Mouse (Mus musculus) thymus, postnatal 25 days (tissue): ENCODE data around the gene Glmp.
"Not testable (repeated sequence)": the region's sequence is repeated elsewhere in the genome, so short reads cannot be mapped to it uniquely, and the experiment has no call there.

Experiments used
- DNase-seq: peaks from one replicate; pipeline ENCODE4 v3.0.0; 2022

The Glmp gene

DNA sequence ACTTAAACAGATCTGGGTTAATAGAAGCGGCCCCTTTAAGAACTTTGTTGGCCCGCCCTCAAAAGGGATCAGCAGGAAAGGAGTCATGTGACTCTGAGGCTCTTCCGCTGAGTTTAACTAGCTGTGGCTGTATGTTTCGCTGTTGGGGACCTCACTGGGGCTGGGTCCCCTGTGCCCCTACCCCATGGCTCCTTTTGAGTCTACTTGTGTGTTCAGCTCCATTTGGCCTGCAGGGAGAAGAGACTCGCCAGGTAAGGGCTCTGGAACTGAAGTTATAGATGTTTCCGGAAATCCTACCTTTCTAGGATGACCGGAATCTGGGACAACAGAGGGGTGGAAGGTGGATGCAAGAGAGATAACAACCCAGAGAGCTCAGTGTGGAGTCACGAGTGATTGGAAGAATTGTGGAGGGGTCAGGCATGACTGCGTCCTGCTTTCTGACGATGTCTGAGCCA, at the start of gene Glmp:
Gene Glmp, plus strand, starts transcription at position 73 of the 455 bp plus-strand sequence.
- DNase-seq: peak; percentile 54

DNA sequence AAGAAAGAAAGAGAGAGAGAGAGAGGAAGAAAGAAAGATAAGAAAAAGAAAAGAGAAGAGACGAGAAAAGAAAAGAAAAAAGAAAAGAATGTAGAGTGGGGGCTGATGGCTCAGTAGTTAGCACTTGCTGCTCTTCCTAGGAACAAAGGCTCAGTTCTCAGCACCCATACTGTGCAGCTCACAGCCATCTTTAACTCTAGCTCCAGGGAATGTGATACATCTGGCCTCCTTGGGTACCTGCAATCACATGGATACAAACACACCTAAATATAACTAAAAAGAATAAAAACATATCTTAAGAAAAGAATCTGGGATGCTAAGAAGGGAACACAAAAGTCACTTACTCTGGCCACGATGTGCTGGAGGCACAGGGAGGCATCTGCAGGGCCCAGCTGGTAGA, 48.7 kb upstream of the Glmp start:
- no peak for DNase-seq

DNA sequence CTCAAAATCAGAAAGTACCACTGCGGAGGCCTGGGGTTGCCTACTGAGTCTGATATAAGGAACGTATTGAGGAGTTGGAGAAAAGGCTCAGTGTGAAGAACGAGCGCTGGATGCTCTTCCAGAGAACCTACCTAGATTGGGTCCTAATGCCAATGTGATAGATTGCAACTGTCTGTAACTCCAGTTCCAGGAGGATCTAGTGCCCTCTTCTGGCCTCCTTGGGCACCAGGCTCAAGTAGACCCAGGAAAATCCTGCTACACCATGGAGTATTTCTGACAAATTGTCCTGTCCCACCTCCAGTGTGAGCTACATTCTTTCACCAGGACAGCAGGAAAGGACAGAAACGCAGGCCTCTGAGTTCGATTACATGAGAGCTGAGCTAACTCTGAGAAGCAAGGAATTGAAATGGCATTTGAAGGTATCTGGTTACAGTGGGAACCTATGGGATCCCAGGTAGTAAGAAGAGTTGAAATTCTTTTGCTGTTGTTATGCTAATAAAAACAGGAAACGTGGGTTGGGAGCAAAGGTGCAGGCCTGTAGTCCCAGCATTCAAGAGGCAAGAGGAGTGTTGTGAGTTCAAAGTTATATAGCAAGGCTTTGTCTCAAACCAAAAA, 48.2 kb upstream of the Glmp start:
- no peak for DNase-seq

DNA sequence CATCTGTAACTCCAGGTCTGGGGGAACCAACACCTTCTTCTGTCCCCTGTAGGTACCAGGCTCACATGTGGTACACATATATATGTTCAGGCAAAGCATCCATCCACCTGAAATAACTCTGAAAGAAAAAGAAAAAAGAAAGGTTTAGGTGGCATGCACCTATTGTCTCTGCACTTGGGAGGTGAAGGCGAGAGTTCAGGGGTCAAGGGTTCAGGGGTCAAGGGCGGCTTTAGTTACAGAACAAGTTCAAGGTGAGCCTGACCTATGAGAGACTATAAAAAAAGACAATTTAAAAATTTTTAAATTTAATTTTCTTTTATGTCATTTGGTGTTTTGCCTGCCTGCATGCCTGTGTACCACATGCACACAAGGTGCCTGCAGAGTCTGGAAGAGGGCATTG, 44.8 kb upstream of the Glmp start:
- DNase-seq: no peak

DNA sequence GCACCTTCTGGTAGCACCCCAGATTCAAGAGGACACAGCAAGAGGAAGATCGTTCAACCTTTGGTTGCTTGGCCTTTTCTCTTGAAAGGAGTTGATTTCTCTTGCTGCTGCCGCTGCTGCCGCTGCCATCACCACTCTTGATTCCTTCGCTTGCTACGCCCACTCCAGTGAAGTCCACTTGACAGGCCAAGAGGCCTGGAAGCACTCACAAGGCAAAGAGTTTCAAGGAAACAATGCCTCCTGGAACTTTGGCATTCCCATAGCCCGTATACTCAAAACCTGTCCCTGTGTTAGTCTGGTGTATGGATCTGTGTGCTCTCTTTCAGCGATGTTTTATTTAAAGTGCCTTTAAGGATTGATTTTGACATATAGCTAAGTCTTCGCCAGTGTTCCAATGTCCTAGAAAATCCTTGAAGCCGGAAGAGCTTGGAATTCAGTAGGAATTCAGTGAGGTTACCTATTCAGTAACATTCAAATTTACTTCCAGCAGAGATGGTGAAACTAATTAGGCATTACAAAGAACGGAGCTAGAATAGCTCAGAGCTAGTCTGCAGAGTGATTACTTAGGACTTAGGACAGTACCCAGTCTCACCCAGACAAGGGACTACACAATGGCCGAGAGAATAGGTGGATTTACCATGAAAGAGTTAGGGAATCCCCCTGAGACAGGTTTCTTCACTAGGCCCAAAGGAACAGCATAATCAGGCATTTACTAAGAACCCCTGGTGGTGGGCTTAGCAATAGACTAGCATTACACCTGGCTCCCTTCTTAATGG, 43.5 kb upstream of the Glmp start:
- not testable (repeated sequence) for DNase-seq

DNA sequence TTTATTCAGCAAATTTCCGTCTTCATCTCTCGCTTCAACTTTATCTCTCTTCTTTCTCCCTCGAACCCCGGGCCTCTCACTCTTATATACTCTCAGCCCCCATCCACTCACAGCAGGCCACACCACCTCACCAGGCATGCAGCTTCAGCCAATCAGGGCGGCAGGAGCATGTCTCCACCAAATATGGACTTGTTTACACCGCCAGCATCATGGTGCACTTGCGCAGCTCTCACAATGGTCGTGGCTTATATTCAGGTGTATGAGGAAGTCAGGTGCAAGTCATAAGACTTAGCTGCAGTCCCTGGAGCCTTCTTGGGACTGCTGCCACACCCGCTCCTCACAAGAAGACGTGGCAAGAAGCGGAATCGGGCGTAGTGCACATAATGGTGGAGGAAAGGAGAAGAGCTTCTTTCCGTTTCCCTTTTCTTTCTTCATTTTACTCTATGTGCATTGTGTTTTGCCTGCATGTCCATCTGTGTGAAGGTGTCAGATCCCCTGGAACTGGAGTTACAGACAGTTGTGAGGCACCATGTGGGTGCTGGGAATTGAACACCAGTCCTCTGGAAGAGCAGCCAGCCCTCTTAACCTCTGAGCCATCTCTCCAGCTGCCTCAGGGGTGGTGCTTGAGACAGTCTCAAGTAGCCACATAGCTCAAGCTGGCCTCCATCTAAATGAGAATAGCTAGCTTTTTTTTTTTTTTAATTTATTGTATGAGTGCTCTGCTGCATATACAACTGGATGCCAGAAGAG, 39.8 kb upstream of the Glmp start:
- not testable (repeated sequence) for DNase-seq

DNA sequence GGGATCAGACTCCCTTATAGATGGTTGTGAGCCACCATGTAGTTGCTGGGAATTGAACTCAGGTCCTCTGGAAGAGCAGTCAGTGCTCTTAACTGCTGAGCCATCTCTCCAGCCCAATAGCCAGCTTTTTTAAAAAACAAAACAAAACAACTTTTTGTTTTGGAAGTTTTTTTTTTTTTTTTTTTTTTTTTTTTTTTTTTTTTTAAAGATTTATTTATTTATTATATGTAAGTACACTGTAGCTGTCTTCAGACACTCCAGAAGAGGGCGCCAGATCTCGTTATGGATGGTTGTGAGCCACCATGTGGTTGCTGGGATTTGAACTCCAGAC, 39.3 kb upstream of the Glmp start:
- DNase-seq: not testable (repeated sequence)

DNA sequence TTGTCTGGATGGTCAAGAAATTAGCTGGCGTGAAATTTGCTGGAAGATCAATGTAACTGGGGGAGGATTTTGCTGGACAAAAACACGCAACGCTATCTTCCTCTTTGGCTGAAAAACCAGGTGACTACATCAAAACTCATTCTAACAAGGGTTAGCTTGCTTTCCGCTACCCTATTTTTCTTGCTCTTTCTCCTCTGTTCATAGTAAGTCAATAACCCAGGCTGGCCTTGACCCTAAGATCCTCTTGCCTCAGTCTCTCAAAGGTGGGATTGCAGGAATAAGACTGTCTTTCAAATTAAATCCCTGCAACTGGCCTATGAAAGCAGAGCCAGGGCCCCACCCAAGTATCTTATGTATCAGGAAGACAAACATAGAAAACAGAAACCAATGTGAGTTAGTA, 37.7 kb upstream of the Glmp start, which contains the start of gene Gm38392:
Gene Gm38392, minus strand, starts transcription at position 101 of the 400 bp plus-strand sequence.
- no peak for DNase-seq

DNA sequence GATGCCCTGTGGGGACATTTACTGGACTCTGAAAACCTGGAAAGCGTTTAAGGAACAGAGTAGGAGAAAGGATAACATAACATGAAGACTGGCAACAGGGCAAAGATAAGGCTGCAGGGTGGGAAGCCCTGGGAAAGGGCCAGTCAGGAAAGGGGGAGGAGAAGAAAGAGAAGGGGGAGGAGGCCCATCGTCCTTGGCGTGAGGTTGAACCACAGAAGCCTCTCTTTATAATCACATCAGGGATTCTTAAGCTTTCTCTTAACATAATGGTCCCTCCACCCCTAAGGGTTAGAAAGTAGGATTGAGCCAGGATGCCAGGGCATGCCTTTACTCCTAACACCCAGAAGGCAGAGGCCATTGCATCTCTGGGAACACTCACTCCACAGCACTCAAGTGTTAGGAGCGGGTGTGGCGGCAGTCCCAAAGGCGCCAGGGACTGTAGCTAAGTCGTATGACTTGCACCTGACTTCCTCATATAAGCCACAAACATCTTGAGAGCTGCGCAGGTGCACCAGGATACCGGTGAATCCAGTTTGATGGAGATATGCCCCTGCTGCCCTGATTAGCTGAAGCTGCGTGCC, 36.6 kb upstream of the Glmp start:
- not testable (repeated sequence) for DNase-seq

DNA sequence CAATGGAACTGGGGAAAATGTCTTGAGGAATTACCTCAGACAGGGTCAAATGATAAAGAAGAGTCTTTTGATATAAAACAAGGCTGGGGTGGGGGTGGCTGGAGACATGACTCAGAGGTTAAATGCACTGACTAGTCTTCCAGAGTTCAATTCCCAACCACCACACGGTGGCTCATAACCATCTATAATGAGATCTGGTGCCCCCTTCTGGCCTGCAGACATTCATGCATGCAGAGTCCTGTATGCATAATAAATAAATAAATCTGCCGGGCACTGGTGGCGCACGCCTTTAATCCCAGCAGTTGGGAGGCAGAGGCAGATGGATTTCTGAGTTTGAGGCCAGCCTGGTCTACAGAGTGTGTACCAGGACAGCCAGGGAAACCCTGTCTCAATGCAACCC, 32.9 kb upstream of the Glmp start:
- DNase-seq: peak; percentile 36

DNA sequence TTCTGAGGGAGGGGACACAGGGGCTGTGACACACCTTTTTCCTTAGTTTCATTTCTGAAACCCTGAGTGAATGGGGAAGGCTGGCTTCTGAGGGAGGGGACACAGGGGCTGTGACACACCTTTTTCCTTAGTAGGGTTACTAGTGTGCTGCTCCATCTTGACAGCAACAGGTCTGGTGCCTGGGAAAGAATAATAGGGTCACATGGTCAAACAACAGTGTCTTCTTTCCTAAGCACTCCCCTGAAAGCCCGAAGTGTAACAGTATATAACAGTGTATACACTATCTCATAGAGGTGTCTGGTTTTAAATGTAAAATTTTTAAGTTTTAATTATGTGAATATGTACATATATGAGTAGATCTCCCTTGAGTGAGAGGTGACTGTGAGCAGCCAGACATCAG, 29.6 kb upstream of the Glmp start:
- DNase-seq: not testable (repeated sequence)

DNA sequence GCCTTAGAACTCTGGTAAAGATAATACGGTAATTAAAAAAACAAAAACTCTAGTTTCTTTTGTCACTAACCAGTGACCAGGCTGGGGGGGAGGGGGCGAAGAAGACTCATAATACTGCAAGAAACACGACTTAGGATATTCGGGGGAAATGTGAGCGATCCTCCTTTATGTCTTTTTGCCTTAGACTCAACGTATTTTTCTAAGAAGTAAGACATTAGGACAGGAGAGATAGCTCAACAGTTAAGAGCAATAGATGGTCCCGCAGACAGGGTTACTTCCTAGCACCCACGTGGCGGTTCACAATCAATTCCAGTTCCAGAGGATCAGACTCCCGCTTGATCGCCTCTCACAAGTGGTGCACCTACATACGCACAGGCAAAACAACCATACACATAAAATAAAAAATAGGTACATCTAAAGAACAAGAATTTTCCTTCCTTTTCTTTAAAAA, 28.7 kb upstream of the Glmp start:
- DNase-seq: no peak

DNA sequence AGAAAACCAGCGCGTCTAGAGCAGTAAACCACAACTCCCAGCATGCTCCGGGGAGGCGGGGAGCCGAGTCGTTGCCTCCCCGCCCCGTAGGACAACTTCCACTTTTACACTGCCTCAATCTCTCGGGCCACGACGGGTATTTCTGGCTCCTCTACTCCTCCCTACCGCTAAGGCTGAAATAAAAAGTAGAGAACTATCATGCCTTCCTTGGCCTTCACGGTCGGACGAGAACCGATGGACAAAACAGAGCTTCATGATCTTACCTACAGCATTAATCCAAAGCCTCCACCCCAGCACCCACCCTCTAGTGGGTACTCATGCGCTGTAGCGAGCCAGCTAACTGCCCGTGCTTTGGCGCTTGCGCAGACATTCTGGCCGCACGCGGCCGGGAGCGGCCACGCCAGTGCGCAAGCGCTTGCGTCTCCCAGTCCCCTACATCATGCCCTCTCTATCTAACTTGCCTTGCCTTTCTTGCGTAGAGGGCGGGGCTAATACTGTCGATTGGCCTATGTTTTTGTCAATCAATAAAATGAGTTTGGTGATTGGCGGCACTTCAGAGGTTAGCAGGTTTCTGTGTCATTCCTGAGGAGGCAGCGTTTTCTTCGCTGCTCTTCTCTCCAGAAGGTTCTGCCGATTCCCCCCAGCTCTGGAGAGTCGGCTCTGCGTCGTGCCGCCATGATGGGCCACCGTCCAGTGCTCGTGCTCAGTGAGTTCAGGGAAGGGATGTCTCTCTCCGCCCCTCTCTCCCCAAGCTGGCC, 28.1 kb upstream of the Glmp start, which contains the start of the genes Tsacc and Cct3:
Gene Tsacc, minus strand, starts transcription at position 439 of the 758 bp plus-strand sequence.
Gene Cct3, plus strand, starts transcription at position 556 of the 758 bp plus-strand sequence.
- DNase-seq: peak; percentile 93

DNA sequence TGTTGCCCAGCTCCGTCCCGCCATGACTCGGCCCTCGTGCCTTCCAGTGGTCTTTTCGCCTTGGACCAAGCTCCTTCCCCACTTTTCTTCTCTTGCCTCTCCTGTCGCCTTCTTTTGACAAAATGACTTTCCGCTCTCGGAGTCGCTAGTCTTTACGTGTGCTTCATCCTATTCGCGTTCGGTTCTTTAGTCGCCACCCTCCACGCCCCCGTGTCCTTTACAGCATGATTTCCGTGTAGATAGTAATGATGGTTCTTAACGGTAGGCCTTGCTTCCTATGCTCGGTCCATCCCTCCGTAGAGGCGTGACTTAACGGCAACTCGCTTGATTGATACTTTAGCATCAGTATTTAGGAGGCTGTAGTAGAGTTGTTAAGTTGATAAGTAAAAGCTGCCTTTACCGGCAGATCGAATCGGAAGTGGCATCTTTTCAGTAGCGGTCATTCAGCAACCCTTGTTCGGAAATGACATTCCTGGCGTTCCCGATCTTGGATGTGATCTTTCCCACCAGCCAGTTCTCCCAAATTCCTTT, 27.4 kb upstream of the Glmp start:
- no peak for DNase-seq

DNA sequence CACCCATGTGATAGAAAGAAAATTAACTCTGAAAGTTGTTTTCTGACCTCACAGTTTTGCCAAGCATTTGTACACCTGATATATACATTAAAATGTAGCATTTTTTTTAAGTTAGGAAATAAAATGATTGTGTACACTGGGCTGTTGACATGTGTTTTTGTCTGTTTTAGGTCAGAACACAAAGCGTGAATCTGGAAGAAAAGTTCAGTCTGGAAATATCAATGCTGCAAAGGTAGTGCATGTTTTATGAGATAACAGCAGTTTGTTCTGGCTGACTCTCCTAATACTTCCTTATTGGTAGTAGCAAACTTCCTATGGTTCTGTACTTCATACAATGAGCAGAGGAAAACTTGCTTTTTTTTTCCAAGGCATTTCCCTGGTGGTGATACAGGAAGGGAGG, 25.7 kb upstream of the Glmp start:
- DNase-seq: no peak

DNA sequence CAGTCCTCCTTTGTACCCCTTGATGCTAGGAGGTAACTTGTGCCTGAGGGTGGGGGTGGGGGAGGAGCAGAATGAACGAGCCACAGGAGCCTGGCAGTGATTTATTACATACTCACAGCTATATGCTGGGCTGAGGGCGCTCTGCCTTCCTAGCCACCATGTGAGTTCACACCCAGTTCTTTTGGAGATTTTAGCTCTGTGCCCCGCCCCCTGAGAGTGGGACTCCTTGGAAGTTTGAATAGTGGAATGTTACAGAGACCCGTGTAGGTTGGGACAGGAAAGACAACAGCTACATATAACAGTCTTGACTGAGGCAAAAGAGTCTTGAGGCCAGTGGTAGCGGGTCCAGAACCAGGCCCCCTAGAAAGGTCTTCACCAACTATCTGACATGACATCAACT, 4.1 kb downstream of the Glmp start:
- DNase-seq: no peak

DNA sequence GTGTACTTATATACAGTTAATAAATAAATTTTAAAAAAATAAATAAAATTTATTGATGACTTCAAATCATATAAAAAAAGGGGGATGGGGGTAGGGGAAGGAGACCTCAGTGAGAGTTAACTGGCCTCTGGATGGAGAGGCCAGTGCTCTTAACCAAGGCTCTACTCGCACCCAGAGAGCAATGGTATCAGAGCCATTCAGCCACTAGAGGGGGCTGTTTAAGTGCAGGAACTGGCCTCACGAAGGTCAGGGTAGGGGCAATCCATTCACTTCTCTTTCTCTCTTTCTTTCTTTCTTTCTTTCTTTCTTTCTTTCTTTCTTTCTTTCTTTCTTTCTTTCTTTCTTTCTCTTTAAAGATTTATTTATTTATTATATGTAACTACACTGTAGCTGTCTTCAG, 6.5 kb downstream of the Glmp start:
- DNase-seq: peak; percentile 60

DNA sequence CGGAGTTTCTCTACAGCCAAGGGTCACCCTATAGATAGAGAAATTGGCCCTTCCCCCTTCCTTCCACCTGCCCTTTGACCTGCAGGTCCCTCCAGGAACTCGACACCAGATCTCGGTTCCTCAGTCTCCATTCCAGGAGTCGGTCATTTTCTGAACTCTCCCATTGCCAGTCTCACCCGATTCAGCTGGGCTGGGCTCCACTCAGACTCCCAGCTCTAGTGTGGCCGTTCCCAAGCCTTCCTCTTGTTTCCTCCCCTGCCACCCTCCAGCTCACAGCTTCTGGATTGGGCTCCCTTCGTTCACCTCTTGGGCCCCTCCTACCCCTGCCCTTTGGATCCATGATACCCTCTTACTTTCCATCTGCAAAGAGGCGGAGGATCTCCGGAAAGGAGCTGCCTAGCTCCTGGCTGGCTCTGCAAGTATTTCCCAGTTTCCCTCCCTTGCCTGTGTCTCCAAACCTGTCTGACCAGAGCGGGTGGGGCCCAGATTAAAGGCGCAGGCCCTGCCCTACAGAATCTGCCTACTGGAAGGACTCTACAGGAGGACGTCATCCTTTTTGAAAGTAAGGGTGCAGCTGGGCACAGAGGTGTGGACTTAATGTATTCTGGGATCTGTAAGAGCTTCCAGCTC, 9.3 kb downstream of the Glmp start:
- no peak for DNase-seq

DNA sequence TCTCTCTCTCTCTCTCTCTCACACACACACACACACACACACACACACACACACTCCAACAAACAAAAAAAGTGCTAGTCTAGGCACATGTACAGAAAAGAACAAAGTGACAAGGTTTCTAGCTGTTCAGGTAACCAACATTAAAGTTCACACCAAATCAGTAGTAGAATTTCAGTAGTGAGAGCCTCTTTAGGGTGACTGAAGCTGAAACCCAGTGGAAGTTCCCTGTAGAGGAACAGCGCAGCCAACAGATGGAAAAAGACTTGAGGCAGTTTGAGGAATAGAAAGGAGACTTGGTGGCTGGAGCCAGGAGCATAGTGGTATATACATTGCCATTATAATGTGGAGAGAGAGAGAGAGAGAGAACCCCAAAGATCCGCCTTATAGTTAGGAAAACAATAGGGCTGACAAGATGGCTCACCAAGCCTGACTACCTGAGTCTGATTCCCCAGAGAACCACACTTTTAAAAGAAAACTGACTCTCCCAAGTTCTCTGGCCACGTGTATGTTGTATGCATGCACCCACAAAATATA, 10.1 kb downstream of the Glmp start:
- no peak for DNase-seq

DNA sequence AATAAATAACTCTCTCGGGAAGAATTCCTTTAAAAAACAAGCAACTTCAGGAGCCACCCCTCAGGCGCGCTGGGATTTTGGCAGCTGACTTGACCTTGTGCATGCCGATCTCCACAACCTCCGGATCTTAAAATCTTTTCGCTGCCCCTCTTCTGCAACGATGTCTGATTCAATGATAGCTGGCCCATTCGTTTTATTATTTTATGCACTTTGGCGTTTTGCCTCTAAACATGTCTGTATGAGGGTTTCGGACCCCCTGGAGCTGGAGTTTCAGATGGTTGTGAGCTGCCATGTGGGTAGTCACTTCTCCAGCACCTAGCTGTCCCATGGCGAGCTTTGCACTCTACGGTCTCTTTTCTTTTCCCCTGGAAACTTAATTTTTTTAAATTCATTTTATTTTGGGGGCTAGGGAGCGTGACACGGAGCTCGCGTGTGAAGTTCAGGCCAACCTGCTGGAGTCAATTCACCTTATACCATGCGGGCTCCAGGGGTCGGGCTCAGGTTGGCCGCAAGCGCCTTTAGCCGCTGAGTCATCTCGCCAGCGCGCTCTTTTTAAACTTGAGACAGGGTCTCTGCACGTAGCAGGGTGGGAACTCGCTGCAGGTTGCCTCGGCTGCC, 10.7 kb downstream of the Glmp start:
- no peak for DNase-seq
